Mouse (Mus musculus) cerebellum, postnatal 25 days (tissue): ENCODE measurements at regions not wholly inside any gene's neighbourhood (a gene's known extent, or its start where the extent isn't known, plus 50 kb on each side); places are given as distances from the start of the nearest gene placed in this dataset.
"Not testable (repeated sequence)": the region's sequence is repeated elsewhere in the genome, so short reads cannot be mapped to it uniquely, and the experiment has no call there.

Experiments used
- DNase-seq, 2 experiments: peaks; one replicate each; pipeline ENCODE4 v3.0.0; 2021; ENCODE audit warnings: mixed read lengths in 2 of 2

- DNase-seq, result no peak
Observed at GRCm38 (mm10) chr4:53261556-53262140, 102.0 kb upstream of the Abca1 start.

- no peak for DNase-seq
Observed at GRCm38 (mm10) chr4:53258975-53259374, 99.3 kb upstream of the Abca1 start.

- no peak for DNase-seq
Observed at GRCm38 (mm10) chr4:53256996-53257395, 97.3 kb upstream of the Abca1 start.

- no peak for DNase-seq
Observed at GRCm38 (mm10) chr4:53254483-53254882, 94.8 kb upstream of the Abca1 start.

- DNase-seq, result peak; percentile 42 to 55
Observed at GRCm38 (mm10) chr4:53253680-53254079, 94.0 kb upstream of the Abca1 start.

GRCm38 (mm10) chr4:53250325-53250724, 90.6 kb upstream of the Abca1 start:
- DNase-seq, result no peak

GRCm38 (mm10) chr4:53246083-53246747, 86.5 kb upstream of the Abca1 start:
- no peak for DNase-seq

- DNase-seq, result no peak
Observed at GRCm38 (mm10) chr4:53245553-53245952, 85.9 kb upstream of the Abca1 start.

- DNase-seq, result not testable (repeated sequence)
Observed at GRCm38 (mm10) chr4:53243473-53243872, 83.8 kb upstream of the Abca1 start.

- no peak for DNase-seq
Observed at GRCm38 (mm10) chr4:53239856-53240255, 80.2 kb upstream of the Abca1 start.

- no peak for DNase-seq
Observed at GRCm38 (mm10) chr4:53238314-53239259, 78.9 kb upstream of the Abca1 start.

GRCm38 (mm10) chr4:53235870-53236269, 76.2 kb upstream of the Abca1 start:
- DNase-seq, result no peak

- DNase-seq, result no peak
Observed at GRCm38 (mm10) chr4:53232436-53232835, 72.7 kb upstream of the Abca1 start.

GRCm38 (mm10) chr4:53231867-53232266, 72.2 kb upstream of the Abca1 start:
- no peak for DNase-seq

GRCm38 (mm10) chr4:53231046-53231445, 71.4 kb upstream of the Abca1 start:
- no peak for DNase-seq

- no peak for DNase-seq
Observed at GRCm38 (mm10) chr4:53228444-53228843, 68.7 kb upstream of the Abca1 start.

- no peak for DNase-seq
Observed at GRCm38 (mm10) chr4:53227771-53228170, 68.1 kb upstream of the Abca1 start.

GRCm38 (mm10) chr4:53227071-53227470, 67.4 kb upstream of the Abca1 start:
- no peak for DNase-seq

- DNase-seq, result no peak
Observed at GRCm38 (mm10) chr4:53226376-53226775, 66.7 kb upstream of the Abca1 start.

- no peak for DNase-seq
Observed at GRCm38 (mm10) chr4:53223379-53223778, 63.7 kb upstream of the Abca1 start.

GRCm38 (mm10) chr4:53220809-53221208, 61.1 kb upstream of the Abca1 start:
- no peak for DNase-seq

GRCm38 (mm10) chr4:53219351-53219750, 59.7 kb upstream of the Abca1 start:
- no peak for DNase-seq

GRCm38 (mm10) chr4:53218752-53219151, 59.1 kb upstream of the Abca1 start:
- DNase-seq, result peak; percentile 11 to 30

GRCm38 (mm10) chr4:53218291-53218640, 58.6 kb upstream of the Abca1 start:
- no peak for DNase-seq
